Mouse (Mus musculus) embryo, embryonic 11.5 days (tissue): ENCODE measurements around the gene Olfr1411.

Experiments used
- DNase-seq: peaks from one replicate; pipeline ENCODE4 v3.0.0-alpha.2; 2012; ENCODE audit warnings: low read depth, low spot score

Gene Olfr1411

GRCm38 (mm10) chr1:92638736-92639135 is 44.5 kb downstream of the Olfr1411 start:
- no peak for DNase-seq

GRCm38 (mm10) chr1:92640393-92640792 is 46.2 kb downstream of the Olfr1411 start:
- DNase-seq = no peak

GRCm38 (mm10) chr1:92641514-92642272 is 47.5 kb downstream of the Olfr1411 start, which contains the start of gene Cops9:
TSS of gene Cops9 (minus strand) at chr1:92641985.
- peak; percentile 83 for DNase-seq

GRCm38 (mm10) chr1:92643691-92644090 is 49.5 kb downstream of the Olfr1411 start:
- no peak for DNase-seq

GRCm38 (mm10) chr1:92644916-92645315 is 50.7 kb downstream of the Olfr1411 start:
- no peak for DNase-seq

GRCm38 (mm10) chr1:92646111-92646510 is 51.9 kb downstream of the Olfr1411 start:
- no peak for DNase-seq

GRCm38 (mm10) chr1:92646601-92647000 is 52.4 kb downstream of the Olfr1411 start:
- no peak for DNase-seq

- no peak for DNase-seq
Observed at GRCm38 (mm10) chr1:92647026-92647425, 52.8 kb downstream of the Olfr1411 start.
